Mouse (Mus musculus): Measurements from ENCODE around the gene Polr2e.
"Not testable (repeated sequence)": the region's sequence is repeated elsewhere in the genome, so short reads cannot be mapped to it uniquely, and the experiment has no call there.

Gene Polr2e

GRCm38 (mm10) chr10:80041409-80042060 is 1.9 kb upstream of the Polr2e start:
- in situ Hi-C loops (cut with MboI; ENCODE audit: unreplicated experiment in 2 of 2) = not testable (repeated sequence)

- in situ Hi-C loops (cut with MboI; ENCODE audit: unreplicated experiment in 2 of 2) = no loop called here
Measured at GRCm38 (mm10) chr10:80036832-80037231, 2.8 kb downstream of the Polr2e start.

GRCm38 (mm10) chr10:80035686-80036085 is 3.9 kb downstream of the Polr2e start:
- in situ Hi-C loops (cut with MboI; ENCODE audit: unreplicated experiment in 2 of 2) = no loop called here

GRCm38 (mm10) chr10:80035148-80035547 is 4.4 kb downstream of the Polr2e start:
- in situ Hi-C loops (cut with MboI; ENCODE audit: unreplicated experiment in 2 of 2) = no loop called here

- in situ Hi-C loops (cut with MboI; ENCODE audit: unreplicated experiment in 2 of 2) = loop anchor here (5.0 kb wide), 1 partner anchor 46 kb away; the partner anchor contains the start of gene Cnn2 (in 2 of the 2)
Measured at GRCm38 (mm10) chr10:80033511-80034391, 5.8 kb downstream of the Polr2e start.

GRCm38 (mm10) chr10:80032799-80033480 is 6.7 kb downstream of the Polr2e start:
- in situ Hi-C loops (cut with MboI; ENCODE audit: unreplicated experiment in 2 of 2) = loop anchor here (5.0 kb wide), 1 partner anchor 46 kb away; the partner anchor contains the start of gene Cnn2 (in 2 of the 2)

- in situ Hi-C loops (cut with MboI; ENCODE audit: unreplicated experiment in 2 of 2) = loop anchor here (5.0 kb wide), 1 partner anchor 43 kb away; the partner anchor contains the start of gene Cnn2 (in 2 of the 2)
Measured at GRCm38 (mm10) chr10:80030736-80031135, 8.9 kb downstream of the Polr2e start.

- in situ Hi-C loops (cut with MboI; ENCODE audit: unreplicated experiment in 2 of 2) = loop anchor here (5.0 kb wide), 1 partner anchor 43 kb away; the partner anchor contains the start of gene Cnn2 (in 2 of the 2)
Measured at GRCm38 (mm10) chr10:80030191-80030590, 9.4 kb downstream of the Polr2e start.

- in situ Hi-C loops (cut with MboI; ENCODE audit: unreplicated experiment in 2 of 2) = no loop called here
Measured at GRCm38 (mm10) chr10:80028521-80028846, 11.1 kb downstream of the Polr2e start.

- in situ Hi-C loops (cut with MboI; ENCODE audit: unreplicated experiment in 2 of 2) = no loop called here
Measured at GRCm38 (mm10) chr10:80027681-80028520, 11.7 kb downstream of the Polr2e start.

GRCm38 (mm10) chr10:80025889-80026288 is 13.7 kb downstream of the Polr2e start:
- in situ Hi-C loops (cut with MboI; ENCODE audit: unreplicated experiment in 2 of 2) = no loop called here

GRCm38 (mm10) chr10:80025463-80025862 is 14.1 kb downstream of the Polr2e start:
- in situ Hi-C loops (cut with MboI; ENCODE audit: unreplicated experiment in 2 of 2) = no loop called here

GRCm38 (mm10) chr10:80025044-80025347 is 14.6 kb downstream of the Polr2e start:
- in situ Hi-C loops (cut with MboI; ENCODE audit: unreplicated experiment in 2 of 2) = no loop called here

GRCm38 (mm10) chr10:80024229-80025043 is 15.2 kb downstream of the Polr2e start:
- in situ Hi-C loops (cut with MboI; ENCODE audit: unreplicated experiment in 2 of 2) = no loop called here

GRCm38 (mm10) chr10:80023758-80024157 is 15.8 kb downstream of the Polr2e start:
- in situ Hi-C loops (cut with MboI; ENCODE audit: unreplicated experiment in 2 of 2) = no loop called here

GRCm38 (mm10) chr10:80022806-80023205 is 16.8 kb downstream of the Polr2e start:
- in situ Hi-C loops (cut with MboI; ENCODE audit: unreplicated experiment in 2 of 2) = no loop called here

- in situ Hi-C loops (cut with MboI; ENCODE audit: unreplicated experiment in 2 of 2) = no loop called here
Measured at GRCm38 (mm10) chr10:80022164-80022563, 17.4 kb downstream of the Polr2e start.

- in situ Hi-C loops (cut with MboI; ENCODE audit: unreplicated experiment in 2 of 2) = no loop called here
Measured at GRCm38 (mm10) chr10:80021320-80021641, 18.3 kb downstream of the Polr2e start.

- in situ Hi-C loops (cut with MboI; ENCODE audit: unreplicated experiment in 2 of 2) = no loop called here
Measured at GRCm38 (mm10) chr10:80020603-80021319, 18.8 kb downstream of the Polr2e start.

Measured in v-Abl transformed pro-B cells (cell line).